ENCODE assay signal across 8 mouse cellular contexts in genomic region chr2:155811821-155812396, GRCm38 (mm10). TPM values are rescaled to one million over a fixed set of nuclear protein-coding genes. Genes with fewer than 3 reads are reported as not detected.
DNase-seq lines count a peak whose midpoint lies in the region; ATAC-seq lines count a peak whose summit lies in the region.

No protein-coding gene starts in this region.

- H3K9ac ChIP-seq in heart, embryonic 11.5 days (ENCODE audit: low read depth, low read length), result no peak overlapping the region

- H3K4me2 ChIP-seq in heart, embryonic 11.5 days, result no peak overlapping the region

- H3K27ac ChIP-seq in heart, embryonic 11.5 days (ENCODE audit: low read depth, low read length), result no peak overlapping the region

- 42% methylated on average over 16 of the region's 16 CpGs for WGBS in heart, embryonic 11.5 days (ENCODE audit: insufficient replicate concordance)

- H3K4me3 ChIP-seq in heart, embryonic 11.5 days (ENCODE audit: low read depth, low read length), result no peak overlapping the region

- no peak for ATAC-seq in heart, embryonic 11.5 days (replicated peaks; ENCODE audit: insufficient number of reproducible peaks, low FRiP score, low TSS enrichment)

- H3K36me3 ChIP-seq in heart, embryonic 11.5 days (ENCODE audit: control insufficient read depth, insufficient read depth, low read length), result no peaks in the 10 kb centered on the region

- H3K4me1 ChIP-seq in heart, embryonic 11.5 days (ENCODE audit: control insufficient read depth, insufficient read depth, low read length), result no peaks in the 10 kb centered on the region

- H3K9me3 ChIP-seq in heart, embryonic 11.5 days (replicated peaks; ENCODE audit: control insufficient read depth, low read length), result no peaks in the 10 kb centered on the region

- no peaks in the 10 kb centered on the region for H3K27me3 ChIP-seq in heart, embryonic 11.5 days (ENCODE audit: control insufficient read depth, insufficient read depth, low read length)

- DNase-seq in heart, adult 18-20 months, result peak; percentile 70 to 89
- DNase-seq in T-cell, adult 2 months (ENCODE audit: low spot score), result peak; percentile 79
- DNase-seq in cerebellum, postnatal 25 days, result peak; percentile 98
- DNase-seq in gastrocnemius, postnatal 10 days, result peak; percentile 83
- DNase-seq in layer of hippocampus, adult 9-11 months, result peak; percentile 89
- peak; percentile 72 for DNase-seq in lung, postnatal 25 days (ENCODE audit: low spot score)
- DNase-seq in spleen, adult 18-20 months, result peak; percentile 41 to 79

RNA-seq across cellular contexts. Expression of gene BC029722, which starts 7.3 kb away (rescaled TPM):
- total RNA-seq in heart, adult 18-20 months (2021), result 10 to 100 TPM; 31.4 to 34.4 TPM
- polyA plus RNA-seq in heart, embryonic 11.5 days (2014; fragmentation: Nextera tagmentation; extraction: Ambion mirVana), result 5.6 and 5.7 TPM in 2 replicates
- total RNA-seq in gastrocnemius, postnatal 10 days (2021), result 10 to 100 TPM; 14.3 to 16.9 TPM

RNA-seq across cellular contexts. Expression of gene Eif6, which starts 14.8 kb away (rescaled TPM):
- total RNA-seq in heart, adult 18-20 months (2021), result 10 to 100 TPM; 59.2 to 65.6 TPM
- polyA plus RNA-seq in heart, embryonic 11.5 days (2014; fragmentation: Nextera tagmentation; extraction: Ambion mirVana), result 138 and 148 TPM in 2 replicates
- total RNA-seq in gastrocnemius, postnatal 10 days (2021), result 10 to 100 TPM; 58.0 to 63.8 TPM

RNA-seq across cellular contexts. Expression of gene Fam83c, which starts 22.7 kb away (rescaled TPM):
- not detected for total RNA-seq in heart, adult 18-20 months (2021)
- polyA plus RNA-seq in heart, embryonic 11.5 days (2014; fragmentation: Nextera tagmentation; extraction: Ambion mirVana), result 0.06 and 0.15 TPM in 2 replicates
- not detected for total RNA-seq in gastrocnemius, postnatal 10 days (2021)

RNA-seq across cellular contexts. Expression of gene Mmp24, which starts 36.8 kb away (rescaled TPM):
- total RNA-seq in heart, adult 18-20 months (2021), result not detected
- 0.04 TPM in 1 of 2 replicates, not detected in the other for polyA plus RNA-seq in heart, embryonic 11.5 days (2014; fragmentation: Nextera tagmentation; extraction: Ambion mirVana)
- total RNA-seq in gastrocnemius, postnatal 10 days (2021), result under 1 TPM in 1 of 2 experiments, not detected in 1; 0.11 TPM
